Mouse (Mus musculus): ENCODE results near the gene Stt3a.

GRCm38 (mm10) chr9:36681424-36681823 lies 86.1 kb downstream of the Stt3a start:
- TF ChIP-seq CTCF (IDR thresholded peaks at IDR 0.05; ENCODE audit: low read depth): no peak
- no peak for TF ChIP-seq EP300 (optimal IDR thresholded peaks at IDR 0.05)
